ENCODE assay signal across 8 mouse cellular contexts in genomic region chr6:121109181-121109981, GRCm38 (mm10). TPM values are rescaled to one million over a fixed set of nuclear protein-coding genes. Genes with fewer than 3 reads are reported as not detected.
DNase-seq lines count a peak whose midpoint lies in the region; ATAC-seq and TF ChIP-seq lines count a peak whose summit lies in the region.

No protein-coding gene starts in this region.

- H3K4me1 ChIP-seq in forebrain, embryonic 11.5 days (replicated peaks; ENCODE audit: control insufficient read depth, insufficient read depth, low read length): peaks cover 6% of the 10 kb centered on the region; the same call in 1 of the 2 replicates
- H3K4me1 ChIP-seq in hindbrain, postnatal 0 days (ENCODE audit: insufficient read depth, low read length): peaks cover 9% of the 10 kb centered on the region; the same call in 1 of the 2 replicates
- peaks cover 79% of the 10 kb centered on the region for H3K4me1 ChIP-seq in liver, embryonic 13.5 days (replicated peaks)
- peaks cover 10% of the 10 kb centered on the region for H3K4me1 ChIP-seq in neural tube, embryonic 11.5 days (ENCODE audit: control insufficient read depth, insufficient read depth, low read length)

- no peaks in the 10 kb centered on the region for H3K27me3 ChIP-seq in forebrain, embryonic 11.5 days (ENCODE audit: control insufficient read depth, insufficient read depth, low read length)
- no peaks in the 10 kb centered on the region for H3K27me3 ChIP-seq in hindbrain, postnatal 0 days (ENCODE audit: insufficient read depth, low read length)
- no peaks in the 10 kb centered on the region for H3K27me3 ChIP-seq in liver, embryonic 13.5 days
- H3K27me3 ChIP-seq in neural tube, embryonic 11.5 days (ENCODE audit: control insufficient read depth, insufficient read depth, low read length): no peaks in the 10 kb centered on the region

- H3K4me3 ChIP-seq in forebrain, embryonic 11.5 days (ENCODE audit: low read depth, low read length): peak overlapping the region; percentile 89
- peak overlapping the region; percentile 95 for H3K4me3 ChIP-seq in hindbrain, postnatal 0 days (ENCODE audit: low read length)
- H3K4me3 ChIP-seq in liver, embryonic 13.5 days (replicated peaks): peak overlapping the region; percentile 100
- H3K4me3 ChIP-seq in neural tube, embryonic 11.5 days (ENCODE audit: low read depth, low read length): peak overlapping the region; percentile 93

- no peak; the same call in 1 of the 2 replicates for TF ChIP-seq CTCF in hindbrain, postnatal 0 days (IDR thresholded peaks at IDR 0.05; ENCODE audit: low read depth)

- peak overlapping the region; percentile 81 for H3K4me2 ChIP-seq in forebrain, embryonic 11.5 days (ENCODE audit: low read depth, low read length, severe bottlenecking)
- peak overlapping the region; percentile 93 for H3K4me2 ChIP-seq in hindbrain, postnatal 0 days (ENCODE audit: low read depth, low read length)
- peak overlapping the region; percentile 91 for H3K4me2 ChIP-seq in liver, embryonic 13.5 days
- peak overlapping the region; percentile 89 for H3K4me2 ChIP-seq in neural tube, embryonic 11.5 days (ENCODE audit: low read depth)

- no peak overlapping the region; the same call in 1 of the 2 replicates for H3K27ac ChIP-seq in forebrain, embryonic 11.5 days (ENCODE audit: low read depth, low read length)
- H3K27ac ChIP-seq in hindbrain, postnatal 0 days: peak overlapping the region; percentile 93
- H3K27ac ChIP-seq in liver, embryonic 13.5 days: peak overlapping the region; percentile 94
- H3K27ac ChIP-seq in neural tube, embryonic 11.5 days (ENCODE audit: low read depth, low read length): peak overlapping the region; percentile 83; the same call in 1 of the 2 replicates

- no peaks in the 10 kb centered on the region for H3K9me3 ChIP-seq in forebrain, embryonic 11.5 days (ENCODE audit: control insufficient read depth, low read length)
- H3K9me3 ChIP-seq in hindbrain, postnatal 0 days (ENCODE audit: low read length): no peaks in the 10 kb centered on the region
- no peaks in the 10 kb centered on the region for H3K9me3 ChIP-seq in liver, embryonic 13.5 days (replicated peaks)
- H3K9me3 ChIP-seq in neural tube, embryonic 11.5 days (ENCODE audit: control insufficient read depth, low read length): no peaks in the 10 kb centered on the region

- peak overlapping the region; percentile 89 for H3K9ac ChIP-seq in forebrain, embryonic 11.5 days (ENCODE audit: low read length)
- H3K9ac ChIP-seq in hindbrain, postnatal 0 days (replicated peaks; ENCODE audit: low read length): peak overlapping the region; percentile 92
- H3K9ac ChIP-seq in liver, embryonic 13.5 days: peak overlapping the region; percentile 100
- peak overlapping the region; percentile 86 for H3K9ac ChIP-seq in neural tube, embryonic 11.5 days (ENCODE audit: low read length)

- DNase-seq in urinary bladder, adult 2 months (ENCODE audit: low spot score): peak; percentile 54
- no peak for DNase-seq in urinary bladder, postnatal 14 days (ENCODE audit: low spot score)
- peak; percentile 56 for DNase-seq in c-Kit-positive CD71-positive TER-119-positive erythroid progenitor cells, embryonic 14.5 days (ENCODE audit: low spot score)
- peak; percentile 74 for DNase-seq in forebrain, embryonic 11.5 days (ENCODE audit: low spot score)
- DNase-seq in hindbrain, postnatal 0 days (ENCODE audit: low spot score): peak; percentile 52
- DNase-seq in liver, embryonic 13.5 days: peak; percentile 52
- peak; percentile 63 for DNase-seq in neural tube, embryonic 11.5 days (ENCODE audit: low spot score)
- no peak for DNase-seq in natural killer cell, adult 2 months (ENCODE audit: low spot score in 2 of 2)

- H3K36me3 ChIP-seq in forebrain, embryonic 11.5 days (ENCODE audit: control insufficient read depth, insufficient read depth, low read length): no peaks in the 10 kb centered on the region
- H3K36me3 ChIP-seq in hindbrain, postnatal 0 days (ENCODE audit: insufficient read depth, low read length): no peaks in the 10 kb centered on the region
- peaks cover 32% of the 10 kb centered on the region for H3K36me3 ChIP-seq in liver, embryonic 13.5 days
- H3K36me3 ChIP-seq in neural tube, embryonic 11.5 days (ENCODE audit: control insufficient read depth, insufficient read depth, low read length): no peaks in the 10 kb centered on the region

- ATAC-seq in forebrain, embryonic 11.5 days (replicated peaks; ENCODE audit: low FRiP score): peak; percentile 49
- peak; percentile 24 for ATAC-seq in hindbrain, postnatal 0 days
- ATAC-seq in liver, embryonic 13.5 days (ENCODE audit: low read depth): peak; percentile 31
- peak; percentile 40 for ATAC-seq in neural tube, embryonic 11.5 days (ENCODE audit: insufficient read depth, low FRiP score, low TSS enrichment)

- 2% methylated on average over 52 of the region's 52 CpGs for WGBS in forebrain, embryonic 11.5 days
- under 1% methylated on average over 47 of the region's 52 CpGs for WGBS in hindbrain, postnatal 0 days
- under 1% methylated on average over 49 of the region's 52 CpGs for WGBS in liver, embryonic 13.5 days (ENCODE audit: insufficient replicate concordance)
- WGBS in neural tube, embryonic 11.5 days: 2% methylated on average over 47 of the region's 52 CpGs

RNA-seq across cellular contexts. Expression of gene Mical3, which starts 21.4 kb away (rescaled TPM):
- 34.0 and 63.0 TPM in 2 replicates for polyA plus RNA-seq in urinary bladder, adult 2 months (2012; rRNA removed)
- polyA plus RNA-seq in forebrain, embryonic 11.5 days (2014; fragmentation: Nextera tagmentation; extraction: Ambion mirVana): 15.7 and 18.0 TPM in 2 replicates
- 60.2 and 66.9 TPM in 2 replicates for total RNA-seq in hindbrain, postnatal 0 days (2014; rRNA removed)
- polyA plus RNA-seq in hindbrain, postnatal 0 days (2015; fragmentation: Nextera tagmentation; extraction: Ambion mirVana): 19.3 and 19.8 TPM in 2 replicates
- 9.9 and 10.7 TPM in 2 replicates for polyA plus RNA-seq in liver, embryonic 13.5 days (2015; fragmentation: Nextera tagmentation; extraction: Ambion mirVana)
- polyA plus RNA-seq in neural tube, embryonic 11.5 days (2014; fragmentation: Nextera tagmentation; extraction: Ambion mirVana): 18.4 and 19.6 TPM in 2 replicates

Comparison
In these comparisons a context has a peak if more than half of its experiments do, and no peak if none do; other contexts are left out.
1. DNase-seq: peak in urinary bladder, adult 2 months (single experiment), c-Kit-positive CD71-positive TER-119-positive erythroid progenitor cells, embryonic 14.5 days (single experiment), forebrain, embryonic 11.5 days (single experiment), hindbrain, postnatal 0 days (single experiment), liver, embryonic 13.5 days (single experiment) and neural tube, embryonic 11.5 days (single experiment); none in urinary bladder, postnatal 14 days (single experiment) and natural killer cell, adult 2 months (0 of 2).
2. Peak in every context shown above with its lines, with median percentiles within 50 percentile points of each other: ATAC-seq, H3K4me2 ChIP-seq, H3K4me3 ChIP-seq and H3K9ac ChIP-seq.